Mouse (Mus musculus) limb, embryonic 10.5 days (tissue): Measurements from ENCODE around the gene Me3. TPM values are rescaled to one million over a fixed set of nuclear protein-coding genes. Genes with fewer than 3 reads are reported as not detected.

Experiments
- polyA plus RNA-seq: library from polyadenylated mRNA; unstranded; fragments of >200 nt; fragmentation: Nextera tagmentation; extraction: Ambion mirVana; gene quantifications from 2 replicates; pipeline ENCODE4 v1.2.1, GENCODE M21; 2016

The Me3 gene
- polyA plus RNA-seq, 1 experiment from 2014 or later: 0.06 TPM

Other genes with a start within 250 kb of the Me3 start
- 14.5 and 16.1 TPM in 2 replicates for gene Tmem135, start 228.2 kb upstream of the Me3 start, polyA plus RNA-seq
- 3.9 and 6.4 TPM in 2 replicates for gene Fzd4, start 228.0 kb upstream of the Me3 start, polyA plus RNA-seq
- gene Prss23, start 105.2 kb upstream of the Me3 start, polyA plus RNA-seq: 10.7 and 12.0 TPM in 2 replicates